Mouse (Mus musculus) myocyte (in vitro differentiated cells): ENCODE data around the gene Stard10. TPM values are rescaled to one million over a fixed set of nuclear protein-coding genes. Genes with fewer than 3 reads are reported as not detected.

Experiments
- H3K27me3 ChIP-seq: one replicate; pipeline ENCODE4 v1.6.1; 2011; ENCODE audit not compliant: control insufficient read depth, insufficient read depth, insufficient read length
- H3K36me3 ChIP-seq: one replicate; pipeline ENCODE4 v1.6.1; 2011; ENCODE audit not compliant: control insufficient read depth, insufficient read depth
- H3K4me2 ChIP-seq: one replicate; pipeline ENCODE4 v1.6.1; 2011; ENCODE audit warnings: low read depth, control low read depth
- H3K4me3 ChIP-seq: one replicate; pipeline ENCODE4 v1.5.1; 2011; ENCODE audit warnings: mild to moderate bottlenecking, control low read depth, moderate library complexity
- H3K79me2 ChIP-seq: one replicate; pipeline ENCODE4 v1.6.1; 2011; ENCODE audit not compliant: control insufficient read depth, insufficient read depth
- H3ac ChIP-seq: one replicate; pipeline ENCODE4 v1.6.1; 2011; ENCODE audit not compliant: control insufficient read depth, insufficient read length
- CEBPB ChIP-seq: IDR thresholded peaks from 2 replicates; pipeline ENCODE4 v1.6.1; 2011; ENCODE audit warnings: mild to moderate bottlenecking, moderate library complexity; ENCODE audit not compliant: poor library complexity, insufficient read depth, severe bottlenecking
- E2F4 ChIP-seq: IDR thresholded peaks from one replicate; pipeline ENCODE4 v1.6.1; 2011; ENCODE audit warnings: mild to moderate bottlenecking, control low read depth, moderate library complexity; ENCODE audit not compliant: insufficient read depth
- MAX ChIP-seq: IDR thresholded peaks from one replicate; pipeline ENCODE4 v1.6.1; 2011; ENCODE audit warnings: low read depth, mild to moderate bottlenecking, control low read depth
- MYOD1 ChIP-seq, 3 experiments: IDR thresholded peaks; one replicate each; pipeline ENCODE4 v1.6.1; 2011; ENCODE audit warnings: control low read depth in 2 of 3, low read depth in 2 of 3, mild to moderate bottlenecking in 2 of 3, moderate library complexity in 1 of 3; ENCODE audit not compliant: insufficient read length in 2 of 3, control insufficient read depth in 1 of 3
- MYOG ChIP-seq, 3 experiments: IDR thresholded peaks; one replicate each; pipeline ENCODE4 v1.6.1; 2011; ENCODE audit warnings: control low read depth in 2 of 3, low read depth in 2 of 3, mild to moderate bottlenecking in 2 of 3; ENCODE audit not compliant: insufficient read length in 2 of 3, control insufficient read depth in 1 of 3, insufficient read depth in 1 of 3
- POLR2A ChIP-seq: IDR thresholded peaks from one replicate; pipeline ENCODE4 v1.6.1; 2011; ENCODE audit warnings: low read depth, mild to moderate bottlenecking, control low read depth, moderate library complexity; ENCODE audit not compliant: insufficient read length
- POLR2AphosphoS2 ChIP-seq: IDR thresholded peaks from one replicate; pipeline ENCODE4 v1.6.1; 2011; ENCODE audit warnings: low read depth, control low read depth; ENCODE audit not compliant: insufficient read length
- REST ChIP-seq: IDR thresholded peaks from one replicate; pipeline ENCODE4 v1.6.1; 2011; ENCODE audit warnings: mild to moderate bottlenecking, control low read depth, moderate library complexity; ENCODE audit not compliant: insufficient read depth, insufficient read length
- SRF ChIP-seq: IDR thresholded peaks from one replicate; pipeline ENCODE4 v1.6.1; 2011; ENCODE audit warnings: low read depth; ENCODE audit not compliant: control insufficient read depth, insufficient read length
- TCF12 ChIP-seq: IDR thresholded peaks from one replicate; pipeline ENCODE4 v1.6.1; 2011; ENCODE audit warnings: mild to moderate bottlenecking, control low read depth; ENCODE audit not compliant: poor library complexity, insufficient read depth, severe bottlenecking
- TCF3 ChIP-seq: IDR thresholded peaks from one replicate; pipeline ENCODE4 v1.6.1; 2011; ENCODE audit warnings: low read depth, control low read depth; ENCODE audit not compliant: insufficient read length
- USF1 ChIP-seq: IDR thresholded peaks from one replicate; pipeline ENCODE4 v1.6.1; 2011; ENCODE audit warnings: low read depth, mild to moderate bottlenecking, control low read depth, moderate library complexity
- polyA plus RNA-seq: library from polyadenylated mRNA; unstranded; fragments of >200 nt; fragmentation: generic; extraction: Trizol; gene quantifications from one replicate; pipeline ENCODE4 v1.2.1, GENCODE M21; 2012; ENCODE audit warnings: missing spikeins

The Stard10 gene
- polyA plus RNA-seq, 1 experiment = 39.6 TPM

GRCm38 (mm10) chr7:101282721-101283120 is 34.2 kb upstream of the Stard10 start:
- H3K36me3 ChIP-seq = peaks cover 13% of the 10 kb centered on the region
- TF ChIP-seq MYOG (IDR thresholded peaks at IDR 0.05; ENCODE audit: control insufficient read depth in 1 of 3, insufficient read depth in 1 of 3, insufficient read length in 2 of 3, low read depth in 2 of 3) (no peak), MYOD1 (IDR thresholded peaks at IDR 0.05; ENCODE audit: control insufficient read depth in 1 of 3, insufficient read length in 2 of 3, low read depth in 2 of 3) (no peak), POLR2AphosphoS2 (no peak), CEBPB (no peak), TCF3 (no peak), POLR2A (no peak), MAX (no peak), USF1 (no peak), TCF12 (no peak), SRF (no peak), REST (no peak), E2F4 (no peak)

GRCm38 (mm10) chr7:101284504-101284903 is 32.4 kb upstream of the Stard10 start:
- Histone ChIP-seq H3K4me3 (no peak overlapping the region), H3K4me2 (no peak overlapping the region), H3ac (no peak overlapping the region), H3K79me2 (no peaks in the 10 kb centered on the region), H3K27me3 (no peaks in the 10 kb centered on the region), H3K36me3 (peaks cover 13% of the 10 kb centered on the region)
- no peak for TF ChIP-seq MYOD1 (IDR thresholded peaks at IDR 0.05; ENCODE audit: control insufficient read depth in 1 of 3, insufficient read length in 2 of 3, low read depth in 2 of 3)
- no peak for TF ChIP-seq MAX
- no peak for TF ChIP-seq TCF12
- TF ChIP-seq MYOG (IDR thresholded peaks at IDR 0.05; ENCODE audit: control insufficient read depth in 1 of 3, insufficient read depth in 1 of 3, insufficient read length in 2 of 3, low read depth in 2 of 3) = no peak
- TF ChIP-seq CEBPB = no peak
- TF ChIP-seq POLR2AphosphoS2 = no peak
- TF ChIP-seq REST = no peak
- TF ChIP-seq SRF = no peak
- no peak for TF ChIP-seq TCF3
- no peak for TF ChIP-seq POLR2A
- TF ChIP-seq E2F4 = no peak
- TF ChIP-seq USF1 = no peak

More at GRCm38 (mm10) chr7:101282721-101283120, 34.2 kb upstream of the Stard10 start:
- no peaks in the 10 kb centered on the region for H3K27me3 ChIP-seq
- H3K4me2 ChIP-seq = no peak overlapping the region
- H3K79me2 ChIP-seq = no peaks in the 10 kb centered on the region
- H3K4me3 ChIP-seq = no peak overlapping the region
- no peak overlapping the region for H3ac ChIP-seq

- Histone ChIP-seq H3K4me3 (no peak overlapping the region), H3K27me3 (no peaks in the 10 kb centered on the region), H3K36me3 (peaks cover 9% of the 10 kb centered on the region), H3K79me2 (no peaks in the 10 kb centered on the region), H3ac (no peak overlapping the region), H3K4me2 (no peak overlapping the region)
- TF ChIP-seq POLR2A (no peak), MYOD1 (IDR thresholded peaks at IDR 0.05; ENCODE audit: control insufficient read depth in 1 of 3, insufficient read length in 2 of 3, low read depth in 2 of 3) (no peak), USF1 (no peak), TCF12 (no peak), POLR2AphosphoS2 (no peak)
Measured at GRCm38 (mm10) chr7:101286891-101287290, 30.0 kb upstream of the Stard10 start.

DNA sequence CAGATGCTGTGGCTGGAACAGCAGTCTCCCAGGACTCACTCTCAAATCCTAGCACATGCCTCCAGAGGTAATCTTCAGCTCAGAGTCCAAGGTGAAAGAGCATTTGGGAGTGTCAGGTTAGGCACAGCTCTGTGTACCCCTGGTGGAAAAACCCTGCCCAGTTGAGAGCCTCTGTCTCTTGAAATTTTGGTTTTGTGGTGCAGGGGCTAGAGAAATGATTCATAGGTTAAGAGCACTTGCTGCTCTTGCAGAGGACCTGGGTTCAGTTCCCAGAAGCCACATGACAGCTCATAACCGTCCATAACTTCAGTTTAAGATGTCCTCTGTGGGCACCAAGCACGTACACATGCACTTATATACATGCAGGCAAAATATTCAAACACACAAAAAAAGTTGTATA is 29.1 kb upstream of the Stard10 start:
- H3K36me3 ChIP-seq = peaks cover 10% of the 10 kb centered on the region

GRCm38 (mm10) chr7:101288436-101288835 is 28.4 kb upstream of the Stard10 start:
- H3K79me2 ChIP-seq = no peaks in the 10 kb centered on the region
- H3K36me3 ChIP-seq = peaks cover 13% of the 10 kb centered on the region
- no peaks in the 10 kb centered on the region for H3K27me3 ChIP-seq
- no peak overlapping the region for H3K4me3 ChIP-seq
- TF ChIP-seq REST = no peak
- no peak for TF ChIP-seq SRF
- no peak for TF ChIP-seq MYOG (IDR thresholded peaks at IDR 0.05; ENCODE audit: control insufficient read depth in 1 of 3, insufficient read depth in 1 of 3, insufficient read length in 2 of 3, low read depth in 2 of 3)
- no peak for TF ChIP-seq CEBPB
- no peak for TF ChIP-seq TCF12
- no peak for TF ChIP-seq TCF3
- no peak for TF ChIP-seq POLR2AphosphoS2
- TF ChIP-seq POLR2A = no peak
- no peak for TF ChIP-seq MYOD1 (IDR thresholded peaks at IDR 0.05; ENCODE audit: control insufficient read depth in 1 of 3, insufficient read length in 2 of 3, low read depth in 2 of 3)
- TF ChIP-seq MAX = no peak
- no peak for TF ChIP-seq E2F4
- no peak for TF ChIP-seq USF1
- no peak overlapping the region for H3ac ChIP-seq
- no peak overlapping the region for H3K4me2 ChIP-seq

More for the DNA sequence above, 29.1 kb upstream of the Stard10 start:
- no peaks in the 10 kb centered on the region for H3K27me3 ChIP-seq
- no peak overlapping the region for H3ac ChIP-seq
- no peak for TF ChIP-seq TCF12
- TF ChIP-seq MYOD1 (IDR thresholded peaks at IDR 0.05; ENCODE audit: control insufficient read depth in 1 of 3, insufficient read length in 2 of 3, low read depth in 2 of 3) = no peak
- TF ChIP-seq POLR2A = no peak
- TF ChIP-seq USF1 = no peak
- no peak for TF ChIP-seq MAX
- no peak for TF ChIP-seq E2F4
- TF ChIP-seq MYOG (IDR thresholded peaks at IDR 0.05; ENCODE audit: control insufficient read depth in 1 of 3, insufficient read depth in 1 of 3, insufficient read length in 2 of 3, low read depth in 2 of 3) = no peak
- TF ChIP-seq REST = no peak
- no peak for TF ChIP-seq POLR2AphosphoS2
- no peak for TF ChIP-seq SRF
- TF ChIP-seq CEBPB = no peak
- TF ChIP-seq TCF3 = no peak
- no peaks in the 10 kb centered on the region for H3K79me2 ChIP-seq
- H3K4me3 ChIP-seq = no peak overlapping the region
- H3K4me2 ChIP-seq = no peak overlapping the region
